Mouse (Mus musculus) limb, embryonic 13.5 days (tissue): Measurements from ENCODE around the gene Fam57a. TPM values are rescaled to one million over a fixed set of nuclear protein-coding genes. Genes with fewer than 3 reads are reported as not detected.
"Not testable (repeated sequence)": the region's sequence is repeated elsewhere in the genome, so short reads cannot be mapped to it uniquely, and the experiment has no call there.

Experiments used
- ATAC-seq: fragments of 200-750 bp; cut with Nextera tagmentation; 2 replicates; pipeline ENCODE4 v1.8.0; 2017; ENCODE audit warnings: low read depth, moderate number of reproducible peaks, moderate TSS enrichment; ENCODE audit not compliant: low FRiP score
- H3K27ac ChIP-seq: fragments of 300-500 bp; sonication (generic); 2 replicates; pipeline ENCODE4 v1.5.1; 2015; ENCODE audit warnings: inconsistent platforms, mild to moderate bottlenecking, moderate library complexity
- H3K27me3 ChIP-seq: fragments of 300-500 bp; sonication (generic); 2 replicates; pipeline ENCODE4 v1.6.1; 2015; ENCODE audit warnings: mild to moderate bottlenecking, inconsistent platforms
- H3K36me3 ChIP-seq: fragments of 300-500 bp; sonication (generic); 2 replicates; pipeline ENCODE4 v1.6.1; 2015; ENCODE audit warnings: inconsistent platforms, mild to moderate bottlenecking, moderate library complexity
- H3K4me1 ChIP-seq: fragments of 300-500 bp; sonication (generic); 2 replicates; pipeline ENCODE4 v1.6.1; 2015; ENCODE audit warnings: inconsistent platforms
- H3K4me2 ChIP-seq: fragments of 300-500 bp; sonication (generic); replicated peaks from 2 replicates; pipeline ENCODE4 v1.6.1; 2015; ENCODE audit warnings: inconsistent platforms, mild to moderate bottlenecking, moderate library complexity
- H3K4me3 ChIP-seq: fragments of 300-500 bp; sonication (generic); 2 replicates; pipeline ENCODE4 v1.5.1; 2015; ENCODE audit warnings: moderate library complexity, mild to moderate bottlenecking, inconsistent platforms
- H3K9ac ChIP-seq: fragments of 300-500 bp; sonication (generic); 2 replicates; pipeline ENCODE4 v1.6.1; 2015; ENCODE audit warnings: mild to moderate bottlenecking, inconsistent platforms
- H3K9me3 ChIP-seq: fragments of 300-500 bp; sonication (generic); 2 replicates; pipeline ENCODE4 v1.6.1; 2016; ENCODE audit warnings: inconsistent platforms
- WGBS: fragments of 180-500 bp; shearing (Covaris S2); methylation state at CpG from one replicate; pipeline ENCODE4 v1.1.7; 2015; 5-methylcytosine and 5-hydroxymethylcytosine counted together
- polyA plus RNA-seq: library from polyadenylated mRNA; unstranded; fragments of >200 nt; fragmentation: Nextera tagmentation; extraction: Ambion mirVana; gene quantifications from 2 replicates; pipeline ENCODE4 v1.2.1, GENCODE M21; 2015

Gene Fam57a
- polyA plus RNA-seq, 1 experiment from 2014 or later = 29.9 TPM

DNA sequence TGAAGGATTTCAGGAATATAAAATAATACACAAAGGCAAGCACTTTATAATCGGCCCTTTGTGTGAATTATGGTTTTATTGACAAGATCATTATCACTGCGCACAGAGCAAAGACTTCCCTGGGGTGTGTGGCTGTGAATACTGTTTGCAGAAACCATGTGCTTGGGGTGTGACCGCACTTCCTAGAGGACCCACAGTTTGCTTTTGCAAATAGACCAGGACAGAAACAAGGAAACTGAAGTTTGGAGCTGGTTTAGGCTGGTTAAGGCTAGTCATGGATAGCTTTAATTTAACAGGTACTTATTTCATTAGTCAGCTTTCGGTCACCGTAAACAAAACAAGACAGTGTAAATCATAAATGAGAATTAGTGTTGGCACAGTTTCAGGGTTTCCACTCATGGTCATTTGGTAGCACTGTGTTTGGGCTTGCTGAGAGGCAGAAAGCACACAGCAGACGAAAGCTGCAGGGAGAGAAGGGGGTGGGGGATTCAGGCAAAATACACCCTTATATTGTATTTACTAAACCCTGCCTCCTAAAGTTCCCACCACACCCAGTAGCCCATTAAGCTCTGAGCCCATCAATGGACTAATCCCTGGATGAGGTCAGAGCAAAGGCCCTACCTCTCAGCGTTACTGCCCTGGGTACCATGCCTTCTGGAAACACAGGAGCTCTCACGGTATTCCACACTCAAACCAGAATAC lies 17.0 kb downstream of the Fam57a start:
- Histone ChIP-seq H3K4me1 (peaks cover 7% of the 10 kb centered on the region; the same call in 1 of the 2 replicates), H3K9ac (no peak overlapping the region), H3K4me3 (no peak overlapping the region), H3K27me3 (no peaks in the 10 kb centered on the region), H3K4me2 (no peak overlapping the region), H3K9me3 (no peaks in the 10 kb centered on the region), H3K36me3 (no peaks in the 10 kb centered on the region), H3K27ac (no peak overlapping the region)
- no peak for ATAC-seq
- 53% methylated on average over 8 of the region's 8 CpGs for WGBS

DNA sequence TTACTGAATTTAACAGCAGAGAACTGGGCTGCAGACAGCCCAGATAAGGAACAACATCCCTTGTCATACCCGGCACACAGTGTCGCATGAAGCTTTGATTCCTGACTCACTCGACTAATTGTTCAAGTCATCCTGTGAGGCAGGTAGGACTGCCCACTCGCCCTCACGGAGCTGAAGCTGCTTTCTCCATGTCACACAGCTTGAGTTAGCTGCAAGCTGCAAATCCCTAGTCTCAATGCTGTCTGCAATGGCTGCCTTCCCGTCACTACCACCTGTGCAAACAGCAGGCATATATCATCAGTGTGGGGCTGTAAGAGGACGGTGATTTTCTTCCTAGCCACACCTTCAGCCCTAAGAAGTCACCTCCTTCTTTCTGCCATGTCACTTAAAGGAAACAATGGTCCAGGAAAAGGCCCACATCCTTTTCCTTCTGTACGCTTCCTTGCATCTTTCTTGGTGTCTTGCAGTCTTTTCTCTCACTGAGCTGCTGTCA lies 17.6 kb downstream of the Fam57a start:
- no peak overlapping the region for H3K27ac ChIP-seq
- no peaks in the 10 kb centered on the region for H3K9me3 ChIP-seq
- WGBS = 55% methylated on average over 8 of the region's 8 CpGs
- no peak for ATAC-seq
- no peak overlapping the region for H3K4me2 ChIP-seq
- no peak overlapping the region for H3K4me3 ChIP-seq
- H3K27me3 ChIP-seq = no peaks in the 10 kb centered on the region
- H3K4me1 ChIP-seq = peaks cover 10% of the 10 kb centered on the region; the same call in 1 of the 2 replicates
- H3K36me3 ChIP-seq = no peaks in the 10 kb centered on the region
- no peak overlapping the region for H3K9ac ChIP-seq

DNA sequence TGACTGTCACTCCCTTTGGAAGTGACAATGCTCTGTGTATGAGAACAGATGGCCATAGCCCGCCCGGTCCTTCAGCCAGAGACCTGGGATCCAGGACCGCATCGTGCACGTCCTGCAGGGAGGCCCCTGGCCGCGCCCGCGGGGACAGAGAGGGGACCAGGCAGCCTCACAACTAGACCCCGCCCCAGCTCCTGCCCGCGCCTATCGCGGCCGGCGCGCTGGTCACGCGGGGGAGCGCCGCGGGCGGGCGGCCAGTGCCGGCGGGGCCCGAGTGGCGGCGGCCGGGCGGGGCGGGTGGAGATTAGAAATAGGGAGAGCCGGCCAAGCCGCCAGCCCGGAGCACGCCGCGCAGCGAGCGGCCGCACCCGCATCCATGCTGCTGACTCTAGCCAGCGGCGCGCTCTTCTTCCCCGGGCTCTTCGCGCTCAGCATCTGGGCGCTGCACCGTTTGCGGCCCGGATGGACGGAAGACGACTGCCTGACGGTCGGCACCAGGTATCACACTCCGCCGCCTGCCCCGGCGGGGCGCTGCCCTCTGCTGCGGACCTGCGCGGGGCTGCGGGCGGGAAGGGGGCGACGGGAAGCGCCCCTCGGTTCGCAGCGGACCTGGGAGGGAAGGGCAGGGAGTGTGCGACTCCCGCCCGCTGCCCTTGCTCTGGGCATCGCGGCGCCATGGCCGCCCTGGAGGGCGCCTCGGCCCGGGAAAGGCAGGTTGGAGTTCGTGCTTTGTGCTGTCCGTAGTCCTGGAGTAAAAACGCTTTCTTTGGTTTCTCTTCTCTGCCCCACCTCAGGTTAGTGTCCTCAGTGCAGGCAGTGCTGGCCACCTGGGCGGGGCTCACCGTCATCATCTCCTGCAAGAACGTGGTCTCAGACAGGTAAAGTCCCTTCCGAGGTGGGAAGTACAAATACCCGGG lies 22.5 kb downstream of the Fam57a start:
- under 1% methylated on average over 88 of the region's 90 CpGs for WGBS
- Histone ChIP-seq H3K4me1 (peaks cover 20% of the 10 kb centered on the region; the same call in 1 of the 2 replicates), H3K27ac (peak overlapping the region; percentile 76; the same call in 1 of the 2 replicates), H3K9ac (peak overlapping the region; percentile 89), H3K4me3 (peak overlapping the region; percentile 90), H3K4me2 (peak overlapping the region; percentile 88), H3K27me3 (no peaks in the 10 kb centered on the region), H3K36me3 (peaks cover 22% of the 10 kb centered on the region), H3K9me3 (no peaks in the 10 kb centered on the region)
- ATAC-seq = peak; percentile 95

DNA sequence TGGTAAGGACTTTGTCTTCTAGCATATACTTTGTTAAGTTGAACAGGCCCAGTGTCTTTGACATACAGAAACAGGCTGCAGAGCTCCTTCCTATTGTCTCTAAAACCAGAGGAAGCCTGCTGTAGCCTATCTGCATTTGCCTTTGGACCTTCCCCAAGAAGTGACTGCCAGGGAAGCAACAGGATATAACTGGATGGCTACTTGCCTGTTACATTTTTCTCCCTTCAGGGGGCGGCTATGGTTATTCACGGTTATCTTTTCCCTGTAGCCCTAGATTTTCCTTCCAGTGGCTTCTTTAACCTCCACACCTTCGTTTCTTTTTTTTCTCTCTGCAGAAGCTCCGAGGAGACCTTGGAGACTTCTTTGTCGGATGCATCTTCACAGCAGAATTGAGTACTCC lies 27.3 kb downstream of the Fam57a start:
- peaks cover 65% of the 10 kb centered on the region for H3K36me3 ChIP-seq

DNA sequence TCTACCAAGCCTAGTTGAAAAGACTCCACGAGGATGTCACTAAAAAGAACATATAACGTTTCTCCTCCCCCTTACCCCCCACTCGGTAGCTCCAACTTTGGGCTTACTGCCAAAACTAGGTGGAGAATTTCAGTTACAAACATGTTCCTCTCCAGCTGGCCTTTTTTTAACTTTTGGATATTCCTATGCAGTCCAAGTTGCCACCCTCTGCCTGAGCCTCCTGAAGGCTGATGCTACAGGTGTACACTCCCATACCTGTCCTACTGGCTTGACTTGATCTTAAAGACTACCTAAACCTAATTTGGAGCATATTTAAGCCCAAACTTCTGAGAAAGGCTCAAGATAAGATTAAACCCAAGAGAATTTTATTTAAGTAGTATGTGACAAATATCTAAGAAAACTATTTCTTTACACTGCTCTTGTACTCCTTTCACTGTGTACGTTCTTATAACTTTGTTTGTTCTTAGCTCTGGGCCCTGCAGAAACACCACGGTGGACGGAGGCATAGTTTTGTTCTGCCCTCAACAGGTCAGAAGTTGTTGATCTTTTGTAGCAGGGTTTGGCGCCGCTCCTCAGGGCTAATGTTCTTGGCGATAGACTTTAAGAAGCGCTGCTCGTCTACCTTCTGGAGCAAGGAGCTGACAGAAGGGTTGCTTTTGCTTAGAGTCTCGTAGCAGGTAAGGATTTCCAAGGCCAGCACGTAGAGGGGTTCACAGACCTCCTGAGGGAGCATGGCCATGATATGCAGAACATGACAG lies 30.9 kb downstream of the Fam57a start:
- no peak overlapping the region for H3K27ac ChIP-seq

More for the DNA sequence above, 27.3 kb downstream of the Fam57a start:
- no peaks in the 10 kb centered on the region for H3K27me3 ChIP-seq
- H3K27ac ChIP-seq = no peak overlapping the region
- ATAC-seq = no peak
- WGBS = 90% methylated on average over 5 of the region's 5 CpGs
- H3K4me2 ChIP-seq = no peak overlapping the region
- H3K4me3 ChIP-seq = no peak overlapping the region
- no peaks in the 10 kb centered on the region for H3K9me3 ChIP-seq
- no peak overlapping the region for H3K9ac ChIP-seq
- H3K4me1 ChIP-seq = peaks cover 10% of the 10 kb centered on the region; the same call in 1 of the 2 replicates

DNA sequence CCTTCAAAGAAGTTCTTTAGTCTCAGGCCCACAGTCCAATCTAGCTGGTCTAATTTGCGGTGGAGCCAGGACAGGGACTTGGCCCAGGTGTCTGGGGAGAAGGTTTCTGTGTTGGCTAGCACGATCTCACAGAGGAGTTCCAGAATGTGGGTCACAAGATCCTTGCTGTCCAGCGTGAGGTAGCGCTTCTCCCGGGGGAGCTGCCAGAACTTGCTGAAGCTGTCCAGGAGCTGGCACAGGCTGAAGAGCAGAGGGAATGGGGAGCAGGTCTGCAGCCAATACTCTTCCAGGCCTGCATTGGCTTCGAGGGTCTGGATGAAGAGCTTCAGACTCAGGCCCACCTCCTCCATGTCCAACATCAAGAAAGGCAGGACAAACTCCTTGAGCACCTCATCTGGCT lies 32.1 kb downstream of the Fam57a start:
- Histone ChIP-seq H3K4me1 (peaks cover 11% of the 10 kb centered on the region), H3K36me3 (peaks cover 74% of the 10 kb centered on the region)
- not testable (repeated sequence) for H3K27ac ChIP-seq, ATAC-seq, H3K4me2 ChIP-seq, H3K4me3 ChIP-seq, H3K27me3 ChIP-seq, H3K9ac ChIP-seq, H3K9me3 ChIP-seq
- 90% methylated on average over 5 of the region's 6 CpGs for WGBS

More for the DNA sequence above, 30.9 kb downstream of the Fam57a start:
- Histone ChIP-seq H3K4me2 (no peak overlapping the region), H3K36me3 (peaks cover 84% of the 10 kb centered on the region), H3K9me3 (no peaks in the 10 kb centered on the region), H3K27me3 (no peaks in the 10 kb centered on the region), H3K4me3 (no peak overlapping the region), H3K4me1 (no peaks in the 10 kb centered on the region), H3K9ac (no peak overlapping the region)
- no peak for ATAC-seq
- 90% methylated on average over 13 of the region's 13 CpGs for WGBS

DNA sequence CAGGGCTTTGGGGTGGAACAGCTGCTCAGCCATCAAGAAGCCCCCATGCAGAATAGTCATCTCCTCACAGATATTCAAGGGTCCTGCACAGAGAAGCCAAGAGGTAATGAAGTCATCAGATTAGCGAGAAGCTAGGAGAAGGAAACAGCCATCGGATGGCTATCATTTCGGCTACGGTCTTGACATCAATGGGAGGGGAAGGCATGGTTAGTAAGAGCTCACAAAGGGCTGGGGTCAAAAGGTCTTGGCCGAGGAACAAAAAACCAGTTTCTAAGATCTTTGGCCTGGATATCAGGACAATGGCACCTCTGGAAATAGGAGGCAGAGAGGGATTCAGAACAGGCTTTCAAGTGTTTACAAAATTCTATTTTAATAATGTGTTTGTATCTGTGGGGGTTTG lies 34.4 kb downstream of the Fam57a start:
- peaks cover 52% of the 10 kb centered on the region for H3K36me3 ChIP-seq

DNA sequence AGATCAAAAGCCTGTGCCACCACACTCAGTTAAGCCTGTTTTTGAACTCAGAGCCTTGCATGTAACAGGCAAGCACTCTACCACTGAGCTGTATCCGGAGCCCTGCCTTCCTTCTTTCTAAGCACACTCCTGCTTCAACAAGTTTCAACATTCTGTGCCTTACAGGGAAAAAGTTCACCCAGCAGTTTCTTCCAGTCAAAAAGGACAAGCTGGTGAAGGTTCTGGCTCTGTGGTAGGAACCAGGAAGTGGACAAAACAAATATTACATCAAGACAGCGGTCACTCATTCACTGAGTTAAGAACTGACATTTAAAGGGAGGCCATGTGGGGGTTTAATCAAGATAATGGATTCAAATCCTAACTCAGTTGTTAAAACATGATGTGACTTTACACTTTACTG lies 35.5 kb downstream of the Fam57a start:
- H3K4me2 ChIP-seq = no peak overlapping the region
- peaks cover 55% of the 10 kb centered on the region for H3K36me3 ChIP-seq
- 90% methylated on average over 2 of the region's 2 CpGs for WGBS
- H3K9ac ChIP-seq = no peak overlapping the region
- no peak overlapping the region for H3K27ac ChIP-seq
- H3K4me1 ChIP-seq = peaks cover 18% of the 10 kb centered on the region
- no peak overlapping the region for H3K4me3 ChIP-seq
- H3K27me3 ChIP-seq = no peaks in the 10 kb centered on the region
- no peaks in the 10 kb centered on the region for H3K9me3 ChIP-seq
- no peak for ATAC-seq

More for the DNA sequence above, 34.4 kb downstream of the Fam57a start:
- H3K27me3 ChIP-seq = no peaks in the 10 kb centered on the region
- H3K9me3 ChIP-seq = no peaks in the 10 kb centered on the region
- no peak overlapping the region for H3K4me2 ChIP-seq
- H3K4me1 ChIP-seq = peaks cover 18% of the 10 kb centered on the region
- no peak for ATAC-seq
- no peak overlapping the region for H3K9ac ChIP-seq
- WGBS = 86% methylated on average over 5 of the region's 5 CpGs
- H3K4me3 ChIP-seq = no peak overlapping the region
- H3K27ac ChIP-seq = no peak overlapping the region

DNA sequence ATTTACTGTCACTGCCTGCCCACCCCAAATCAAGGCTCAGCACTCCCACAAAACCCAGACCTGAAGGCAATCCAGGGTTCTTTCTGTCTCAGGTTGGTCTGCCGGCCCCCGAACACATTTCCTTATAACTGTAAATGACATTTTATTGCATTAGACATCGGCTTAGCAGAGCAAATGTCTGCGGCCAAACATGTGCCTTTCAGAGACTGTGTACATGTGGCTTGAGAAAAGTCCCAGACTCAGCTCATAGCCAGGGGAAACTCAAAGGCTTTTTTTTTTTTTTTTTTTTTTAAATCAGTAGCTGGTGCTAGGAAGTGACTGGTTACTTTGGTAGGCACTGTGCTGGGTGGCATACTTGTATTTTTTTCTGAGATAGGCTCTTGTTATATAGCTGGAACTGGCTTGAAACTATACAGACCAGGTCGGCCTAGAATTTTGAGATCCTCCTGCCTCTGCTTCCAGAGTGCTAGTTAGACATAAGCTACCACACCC lies 36.6 kb downstream of the Fam57a start:
- Histone ChIP-seq H3K36me3 (peaks cover 56% of the 10 kb centered on the region), H3K27ac (peak overlapping the region; percentile 94; the same call in 1 of the 2 replicates), H3K4me1 (peaks cover 18% of the 10 kb centered on the region), H3K9me3 (no peaks in the 10 kb centered on the region), H3K9ac (peak overlapping the region; percentile 86), H3K4me2 (peak overlapping the region; percentile 71), H3K27me3 (no peaks in the 10 kb centered on the region), H3K4me3 (peak overlapping the region; percentile 64)
- no peak for ATAC-seq
- WGBS = 81% methylated on average over 5 of the region's 5 CpGs

DNA sequence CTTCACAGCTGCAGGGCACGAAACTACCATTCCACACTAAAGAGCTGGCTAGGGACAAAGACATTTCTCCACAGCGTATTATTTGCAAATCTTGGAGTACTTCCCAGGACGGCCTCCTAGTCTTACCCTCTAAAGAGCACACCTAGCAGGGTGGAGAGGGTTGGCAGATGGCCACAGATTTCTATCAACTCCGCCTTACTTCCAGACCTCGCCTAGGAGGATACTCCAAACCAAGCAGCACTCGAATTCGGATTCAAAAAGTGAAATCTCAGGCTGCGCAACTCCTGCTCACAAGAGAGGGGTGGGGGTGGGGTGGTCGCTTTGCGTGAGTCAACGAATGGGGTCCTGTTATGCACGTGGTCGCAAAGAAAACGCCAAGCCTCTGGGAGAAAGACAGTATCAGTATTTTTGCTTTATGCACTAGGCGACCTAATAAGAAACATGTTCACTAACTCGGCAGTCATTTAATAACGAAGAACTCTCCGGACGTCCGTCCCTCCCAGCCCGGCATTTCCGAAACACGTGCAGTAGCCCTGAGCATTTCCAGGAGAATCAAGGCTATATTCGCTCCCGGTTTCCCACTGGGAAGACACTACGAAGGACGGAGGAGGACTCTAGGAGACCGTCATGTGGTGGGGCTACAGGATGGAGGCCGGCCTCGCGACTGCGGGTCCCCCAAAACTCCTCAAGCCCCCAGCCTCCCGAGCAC lies 37.4 kb downstream of the Fam57a start:
- peak overlapping the region; percentile 94 for H3K27ac ChIP-seq
- H3K9ac ChIP-seq = peak overlapping the region; percentile 86
- 2% methylated on average over 33 of the region's 33 CpGs for WGBS
- peaks cover 57% of the 10 kb centered on the region for H3K36me3 ChIP-seq
- H3K4me3 ChIP-seq = peak overlapping the region; percentile 64
- H3K4me1 ChIP-seq = peaks cover 18% of the 10 kb centered on the region
- no peaks in the 10 kb centered on the region for H3K27me3 ChIP-seq
- H3K4me2 ChIP-seq = peak overlapping the region; percentile 71
- H3K9me3 ChIP-seq = no peaks in the 10 kb centered on the region
- 0 out of 2 replicates have a peak, but pooled peaks have one; percentile 13 for ATAC-seq

DNA sequence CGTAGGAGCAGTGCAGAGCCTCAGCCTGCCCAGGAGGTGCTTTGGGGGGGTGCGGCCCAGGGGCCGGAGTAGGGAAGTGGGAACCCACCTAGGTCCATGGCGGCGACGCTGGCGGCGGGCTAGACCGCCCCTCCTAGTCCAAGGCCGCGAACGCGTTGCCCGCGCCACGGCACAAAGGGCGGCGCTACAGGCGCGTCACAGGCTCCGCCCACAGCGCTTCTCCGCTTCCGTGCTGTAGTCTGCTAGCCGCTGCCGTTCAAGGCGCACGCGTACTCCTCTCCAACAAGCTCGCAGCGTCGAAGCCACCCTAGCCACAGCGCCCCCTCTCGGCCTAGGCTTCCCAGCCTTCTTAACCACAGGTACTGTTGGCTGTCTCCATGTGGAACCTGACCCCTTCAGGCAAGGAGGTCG lies 37.9 kb downstream of the Fam57a start, which contains the start of the genes Dbil5 and Gemin4:
Gene Dbil5, plus strand, starts transcription at position 219 of the 411 bp plus-strand sequence.
Gene Gemin4, minus strand, starts transcription at position 275 of the 411 bp plus-strand sequence.
- peak within 1 kb of the TSS; percentile 64 for H3K4me3 ChIP-seq
- H3K4me1 ChIP-seq = peaks cover 18% of the 10 kb centered on the region
- no peaks in the 10 kb centered on the region for H3K9me3 ChIP-seq
- no peaks in the 10 kb centered on the region for H3K27me3 ChIP-seq
- H3K9ac ChIP-seq = peak within 1 kb of the TSS; percentile 86
- peaks cover 57% of the 10 kb centered on the region for H3K36me3 ChIP-seq
- peak; percentile 97 for ATAC-seq
- 1% methylated on average over 35 of the region's 35 CpGs for WGBS
- H3K27ac ChIP-seq = peak within 1 kb of the TSS; percentile 94
- H3K4me2 ChIP-seq = peak within 1 kb of the TSS; percentile 71
